Mouse (Mus musculus): ENCODE measurements around the gene Gnb5.

GRCm38 (mm10) chr9:75382825-75383224, 76.7 kb downstream of the Gnb5 start:
- no peak for TF ChIP-seq POLR2A (IDR thresholded peaks at IDR 0.05; ENCODE audit: extremely low read depth, insufficient read depth, low read length)
- no peak for TF ChIP-seq CTCF (IDR thresholded peaks at IDR 0.05; ENCODE audit: low read depth, low read length)

All from liver, adult 2 months (tissue).